Mouse (Mus musculus) lung, adult 2 months (tissue): ENCODE measurements around the gene Olfr51. TPM values are rescaled to one million over a fixed set of nuclear protein-coding genes. Genes with fewer than 3 reads are reported as not detected.
"Not testable (repeated sequence)": the region's sequence is repeated elsewhere in the genome, so short reads cannot be mapped to it uniquely, and the experiment has no call there.

Source experiments
- DNase-seq: peaks from one replicate; pipeline ENCODE4 v3.0.0; 2022
- H3K4me1 ChIP-seq: fragments of 200-500 bp; 2 replicates; pipeline ENCODE4 v1.6.1; 2011; ENCODE audit warnings: low read length; ENCODE audit not compliant: control insufficient read depth, insufficient read depth
- H3K4me3 ChIP-seq: fragments of 200-500 bp; replicated peaks from 2 replicates; pipeline ENCODE3; 2011; ENCODE audit warnings: low read depth, mild to moderate bottlenecking, control low read depth, low read length; ENCODE audit errors: extremely low read depth
- CTCF ChIP-seq: fragments of 200-500 bp; IDR thresholded peaks from 2 replicates; pipeline ENCODE4 v1.5.1; 2011; ENCODE audit warnings: mild to moderate bottlenecking, low read length, control low read depth; ENCODE audit not compliant: insufficient read depth
- POLR2A ChIP-seq: fragments of 200-500 bp; IDR thresholded peaks from 2 replicates; pipeline ENCODE4 v1.6.1; 2011; ENCODE audit warnings: low read depth, mild to moderate bottlenecking, control low read depth, low read length, borderline replicate concordance; ENCODE audit errors: extremely low read depth
- WGBS: fragments of 180-500 bp; shearing (Covaris S2); methylation state at CpG from one replicate; pipeline ENCODE4 v1.1.7; 2018; 5-methylcytosine and 5-hydroxymethylcytosine counted together
- polyA plus RNA-seq: library from polyadenylated mRNA; depleted of rRNA; stranded (reverse); fragments of >200 nt; gene quantifications from 2 replicates; pipeline ENCODE4 v1.2.3, GENCODE M21; 2012; rRNA removed

Gene Olfr51
- not detected in 2 replicates for polyA plus RNA-seq

- DNase-seq: no peak
- H3K4me3 ChIP-seq: no peak within 1 kb of the TSS
- WGBS: 66% methylated on average over 5 of the region's 5 CpGs
- H3K4me1 ChIP-seq: no peaks in the 10 kb centered on the region
- TF ChIP-seq CTCF (no peak), POLR2A (no peak)
Measured at GRCm38 (mm10) chr11:51003296-51003695, at the start of gene Olfr51. TSS of gene Olfr51 (plus strand) at chr11:51003596.

DNA sequence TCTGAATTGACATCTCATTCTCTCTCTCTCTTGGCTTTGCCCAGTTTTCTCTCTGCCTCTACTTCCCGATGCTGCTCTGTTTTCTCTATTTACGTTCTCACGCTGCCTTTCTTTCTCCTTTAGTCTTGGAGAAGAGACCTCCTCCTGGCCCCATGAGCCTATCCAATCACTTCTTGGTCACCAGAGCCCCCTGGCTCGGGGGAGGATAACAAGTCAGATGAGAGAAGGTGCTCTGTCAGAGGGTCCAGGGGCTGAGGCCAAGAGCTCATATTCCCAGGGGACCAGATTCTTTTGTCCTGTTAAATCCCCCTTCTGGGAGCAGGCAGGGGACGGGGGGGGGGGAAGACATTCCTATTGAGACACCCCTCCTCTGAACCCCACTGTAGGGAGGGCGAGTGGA lies 49.7 kb upstream of the Olfr51 start, which contains the start of gene Prop1:
Prop1 (minus strand) TSS at position 101 of the 400 bp plus-strand sequence.
- TF ChIP-seq CTCF (no peak), POLR2A (no peak)
- no peak for DNase-seq
- no peak within 1 kb of the TSS for H3K4me3 ChIP-seq
- H3K4me1 ChIP-seq: no peaks in the 10 kb centered on the region
- WGBS: 72% methylated on average over 6 of the region's 6 CpGs

DNA sequence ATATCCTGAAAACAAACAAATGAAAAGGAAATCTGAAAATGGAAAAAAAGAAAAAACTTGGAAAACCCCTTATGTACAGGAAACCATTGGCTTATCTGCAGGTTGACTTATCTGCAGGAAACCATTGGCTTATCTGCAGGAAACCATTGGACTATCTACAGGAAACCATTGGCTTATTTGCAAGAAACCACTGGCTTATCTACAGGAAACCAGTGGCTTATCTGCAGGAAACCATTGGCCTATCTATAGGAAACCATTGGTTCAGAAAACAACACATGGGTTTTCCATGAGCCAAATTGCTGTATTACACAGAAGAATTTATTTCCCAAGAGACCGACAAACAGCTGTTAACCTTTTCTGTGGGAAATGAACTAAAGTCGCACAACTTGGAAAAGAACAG lies 38.5 kb upstream of the Olfr51 start:
- no peaks in the 10 kb centered on the region for H3K4me1 ChIP-seq
- no peak for DNase-seq
- WGBS: 38% methylated on average over 2 of the region's 2 CpGs
- no peak overlapping the region for H3K4me3 ChIP-seq
- TF ChIP-seq CTCF: no peak
- TF ChIP-seq POLR2A: no peak

DNA sequence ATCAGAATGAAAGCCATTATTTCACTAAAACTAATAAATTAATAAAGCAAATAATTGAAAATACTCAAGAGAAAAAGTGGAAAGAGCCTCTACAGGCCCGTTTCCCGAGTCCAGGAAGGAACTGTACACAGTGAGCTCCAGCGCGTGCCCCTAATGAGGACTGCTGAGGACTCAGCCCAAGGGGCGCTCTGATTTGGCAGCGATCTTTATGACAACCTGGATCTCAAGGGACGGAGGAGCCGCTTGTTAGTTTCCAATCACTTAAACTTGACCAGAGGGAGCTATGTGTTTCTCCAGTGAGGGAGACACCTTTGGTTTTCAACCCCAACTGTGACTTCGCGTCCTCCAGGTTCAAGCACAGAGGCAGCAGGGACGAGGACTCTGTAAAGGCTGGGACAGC lies 37.2 kb upstream of the Olfr51 start, which contains the start of gene Olfr1378:
Olfr1378 (plus strand) TSS at position 301 of the 400 bp plus-strand sequence.
- Histone ChIP-seq H3K4me3 (no peak within 1 kb of the TSS), H3K4me1 (no peaks in the 10 kb centered on the region)
- no peak for DNase-seq
- TF ChIP-seq POLR2A (no peak), CTCF (no peak)
- 90% methylated on average over 11 of the region's 11 CpGs for WGBS

- no peak for DNase-seq
- 70% methylated on average over 4 of the region's 4 CpGs for WGBS
- Histone ChIP-seq H3K4me3 (no peak overlapping the region), H3K4me1 (no peaks in the 10 kb centered on the region)
- TF ChIP-seq CTCF: no peak
- no peak for TF ChIP-seq POLR2A
Measured at GRCm38 (mm10) chr11:50977216-50977615, 26.2 kb upstream of the Olfr51 start.

GRCm38 (mm10) chr11:50981667-50982066 lies 21.7 kb upstream of the Olfr51 start, which contains the start of gene Olfr1377:
TSS of gene Olfr1377 (plus strand) at chr11:50981967.
- WGBS: 56% methylated on average over 5 of the region's 5 CpGs
- Histone ChIP-seq H3K4me1 (no peaks in the 10 kb centered on the region), H3K4me3 (no peak within 1 kb of the TSS)
- TF ChIP-seq POLR2A (no peak), CTCF (no peak)
- no peak for DNase-seq

GRCm38 (mm10) chr11:51011821-51012220 lies 8.4 kb downstream of the Olfr51 start:
- no peak overlapping the region for H3K4me3 ChIP-seq
- WGBS: 44% methylated on average over 5 of the region's 5 CpGs
- DNase-seq: no peak
- TF ChIP-seq POLR2A: no peak
- TF ChIP-seq CTCF: no peak
- H3K4me1 ChIP-seq: no peaks in the 10 kb centered on the region

GRCm38 (mm10) chr11:51013936-51014335 lies 10.5 kb downstream of the Olfr51 start, which contains the start of gene Olfr54:
TSS of gene Olfr54 (plus strand) at chr11:51014236.
- WGBS: 50% methylated on average over 1 of the region's 1 CpGs
- no peak for TF ChIP-seq CTCF
- TF ChIP-seq POLR2A: no peak

DNA sequence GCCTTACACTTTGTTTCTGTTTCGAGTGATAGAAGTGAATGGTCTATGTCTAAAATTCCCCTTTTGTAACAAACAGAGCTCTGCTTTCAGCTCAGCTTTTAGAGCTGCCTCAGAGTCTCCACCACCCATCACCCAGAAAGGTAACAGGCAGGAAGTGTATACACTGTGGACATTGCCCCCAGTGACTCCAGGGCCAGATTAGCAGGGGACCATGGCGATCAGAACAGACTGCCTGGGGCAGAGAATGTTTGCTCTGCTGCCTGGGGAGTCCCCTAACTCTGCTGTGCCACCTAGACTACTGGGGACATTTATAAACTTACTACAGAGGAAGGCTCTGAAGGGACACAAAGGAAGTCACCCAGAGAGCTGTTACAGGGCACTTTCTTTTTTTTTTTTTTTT lies 12.9 kb downstream of the Olfr51 start:
- no peak overlapping the region for H3K4me3 ChIP-seq
- TF ChIP-seq POLR2A (no peak), CTCF (no peak)
- no peaks in the 10 kb centered on the region for H3K4me1 ChIP-seq
- 47% methylated on average over 2 of the region's 2 CpGs for WGBS
- no peak for DNase-seq

More at GRCm38 (mm10) chr11:51013936-51014335, 10.5 kb downstream of the Olfr51 start, which contains the start of gene Olfr54:
- Histone ChIP-seq H3K4me3 (no peak within 1 kb of the TSS), H3K4me1 (no peaks in the 10 kb centered on the region)
- no peak for DNase-seq

GRCm38 (mm10) chr11:51026811-51027210 lies 23.4 kb downstream of the Olfr51 start:
- WGBS: 79% methylated on average over 10 of the region's 11 CpGs
- not testable (repeated sequence) for H3K4me3 ChIP-seq, DNase-seq, H3K4me1 ChIP-seq

DNA sequence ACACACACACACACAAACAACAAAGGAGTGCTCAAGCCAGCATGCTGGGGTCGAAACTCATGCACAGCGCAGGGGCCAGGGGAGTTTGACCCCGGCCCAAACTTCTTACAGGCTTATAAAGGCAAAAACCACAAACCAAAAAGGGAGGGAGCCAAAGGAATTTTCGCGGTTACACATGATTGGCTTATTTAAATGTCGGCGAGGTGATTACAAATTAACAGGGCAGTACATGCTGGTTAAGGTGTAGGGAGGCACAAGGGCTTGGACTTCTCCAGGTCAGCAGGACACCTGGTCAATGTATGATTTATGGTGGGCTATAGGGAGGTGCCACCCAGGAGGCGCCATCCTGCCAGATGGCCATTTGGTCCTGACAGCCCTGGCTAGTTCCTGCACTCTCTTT lies 26.0 kb downstream of the Olfr51 start:
- 72% methylated on average over 8 of the region's 8 CpGs for WGBS
- not testable (repeated sequence) for DNase-seq

More for the DNA sequence above, 26.0 kb downstream of the Olfr51 start:
- not testable (repeated sequence) for H3K4me3 ChIP-seq, H3K4me1 ChIP-seq
